Mouse (Mus musculus): ENCODE measurements around the gene Rin1. TPM values are rescaled to one million over a fixed set of nuclear protein-coding genes. Genes with fewer than 3 reads are reported as not detected.
A peak's percentile ranks its signal among the peaks of the same experiment; 100 is the strongest.
"Not testable (repeated sequence)": the region's sequence is repeated elsewhere in the genome, so short reads cannot be mapped to it uniquely, and the experiment has no call there.

Rin1 gene
- polyA plus RNA-seq, 1 experiment from 2014 or later: 39.4 TPM

GRCm38 (mm10) chr19:5072389-5073019, 22.2 kb downstream of the Rin1 start:
- CTCF ChIA-PET: interaction anchor here (1.8 to 4.6 kb wide), 3 partner anchors 18 to 56 kb away, joined by 4 to 32 read pairs (median 12); partner anchors contain the start of gene Rin1
- ATAC-seq: peak; percentile 23
- in situ Hi-C loops (cut with MboI; ENCODE audit: low pct_unique_long_range_greater_than_20kb): loop anchor here (5.0 kb wide), 1 partner anchor 55 kb away; no protein-coding TSS in a partner anchor

GRCm38 (mm10) chr19:5073028-5073427, 22.7 kb downstream of the Rin1 start:
- DNase-seq (ENCODE audit: low read depth, low spot score) (no peak), ATAC-seq (no peak)
- POLR2A ChIA-PET: interaction anchor here (1.2 to 1.4 kb wide), 2 partner anchors 18 to 22 kb away, joined by 4 to 5 read pairs; partner anchors contain the start of gene Rin1
- CTCF ChIA-PET: interaction anchor here (1.8 to 4.6 kb wide), 2 partner anchors 18 to 56 kb away, joined by 4 to 32 read pairs; no protein-coding TSS in a partner anchor
- no peak for TF ChIP-seq CTCF (IDR thresholded peaks at IDR 0.05)
- in situ Hi-C loops (cut with MboI; ENCODE audit: low pct_unique_long_range_greater_than_20kb): loop anchor here (5.0 kb wide), 1 partner anchor 56 kb away; no protein-coding TSS in a partner anchor
- H3K27me3 ChIP-seq: peaks cover 3% of the 10 kb centered on the region

More at GRCm38 (mm10) chr19:5072389-5073019, 22.2 kb downstream of the Rin1 start:
- DNase-seq (ENCODE audit: low read depth, low spot score): no peak
- no peak for TF ChIP-seq CTCF (IDR thresholded peaks at IDR 0.05)
- POLR2A ChIA-PET: interaction anchor here (1.2 kb wide), 1 partner anchor 22 kb away, joined by 4 read pairs; the partner anchor contains the start of gene Rin1
- H3K27me3 ChIP-seq: peaks cover 3% of the 10 kb centered on the region

- peaks cover 3% of the 10 kb centered on the region for H3K27me3 ChIP-seq
- TF ChIP-seq CTCF (IDR thresholded peaks at IDR 0.05): no peak
- no peak for ATAC-seq
- ChIA-PET POLR2A (interaction anchor here (1.4 kb wide), 1 partner anchor 19 kb away, joined by 5 read pairs; no protein-coding TSS in a partner anchor), CTCF (interaction anchor here (2.2 kb wide), 1 partner anchor 23 kb away, joined by 16 read pairs; the partner anchor contains the start of gene Rin1)
- no peak for DNase-seq (ENCODE audit: low read depth, low spot score)
- in situ Hi-C loops (cut with MboI; ENCODE audit: low pct_unique_long_range_greater_than_20kb): loop anchor here (5.0 kb wide), 1 partner anchor 56 kb away; no protein-coding TSS in a partner anchor
Measured at GRCm38 (mm10) chr19:5073518-5073917, 23.2 kb downstream of the Rin1 start.

- ATAC-seq: no peak
- H3K27me3 ChIP-seq: peaks cover 13% of the 10 kb centered on the region
- in situ Hi-C loops (cut with MboI; ENCODE audit: low pct_unique_long_range_greater_than_20kb): no loop called here
- TF ChIP-seq CTCF (IDR thresholded peaks at IDR 0.05): no peak
- ChIA-PET POLR2A (no interaction called here), CTCF (interaction anchor here (0.9 to 2.3 kb wide), 6 partner anchors 10 to 72 kb away, joined by 3 to 22 read pairs (median 4); no protein-coding TSS in a partner anchor)
- DNase-seq (ENCODE audit: low read depth, low spot score): no peak
Measured at GRCm38 (mm10) chr19:5079279-5079678, 29.0 kb downstream of the Rin1 start.

- DNase-seq (ENCODE audit: low read depth, low spot score): no peak
- CTCF ChIA-PET: no interaction called here
- no peak for ATAC-seq
- POLR2A ChIA-PET: no interaction called here
- in situ Hi-C loops (cut with MboI; ENCODE audit: low pct_unique_long_range_greater_than_20kb): no loop called here
- no peak for TF ChIP-seq CTCF (IDR thresholded peaks at IDR 0.05)
- peaks cover 17% of the 10 kb centered on the region for H3K27me3 ChIP-seq
Measured at GRCm38 (mm10) chr19:5082005-5082404, 31.7 kb downstream of the Rin1 start.

DNA sequence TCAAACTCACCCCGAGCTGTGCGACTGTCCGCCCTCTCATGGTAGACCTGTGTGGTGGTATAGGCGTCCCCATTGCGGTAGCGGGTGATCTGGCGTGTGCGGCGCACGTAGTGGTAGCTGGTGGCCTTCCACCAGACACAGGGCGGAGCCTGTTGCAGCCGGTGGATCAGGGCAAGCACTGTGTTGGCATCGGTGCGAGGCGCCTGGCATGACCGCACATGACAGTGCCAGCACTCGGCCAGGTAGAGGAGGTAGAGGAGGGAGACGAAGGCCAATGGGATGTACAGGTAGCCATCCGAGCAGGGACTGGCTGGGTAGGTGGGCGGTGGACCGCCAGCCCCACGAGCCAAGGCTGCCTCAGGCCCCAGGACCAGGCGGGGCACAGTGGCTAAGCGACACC, 32.3 kb downstream of the Rin1 start:
- CTCF ChIA-PET: no interaction called here
- DNase-seq (ENCODE audit: low read depth, low spot score): no peak
- POLR2A ChIA-PET: no interaction called here
- in situ Hi-C loops (cut with MboI; ENCODE audit: low pct_unique_long_range_greater_than_20kb): no loop called here
- no peak for TF ChIP-seq CTCF (IDR thresholded peaks at IDR 0.05)
- no peak for ATAC-seq
- H3K27me3 ChIP-seq: peaks cover 17% of the 10 kb centered on the region

GRCm38 (mm10) chr19:5083961-5084833, 33.9 kb downstream of the Rin1 start:
- peaks cover 17% of the 10 kb centered on the region for H3K27me3 ChIP-seq

GRCm38 (mm10) chr19:5084834-5085144, 34.5 kb downstream of the Rin1 start:
- no peak for TF ChIP-seq CTCF (IDR thresholded peaks at IDR 0.05)
- DNase-seq (ENCODE audit: low read depth, low spot score) (no peak), ATAC-seq (no peak)
- peaks cover 17% of the 10 kb centered on the region for H3K27me3 ChIP-seq
- ChIA-PET POLR2A (no interaction called here), CTCF (no interaction called here)
- in situ Hi-C loops (cut with MboI; ENCODE audit: low pct_unique_long_range_greater_than_20kb): no loop called here

More at GRCm38 (mm10) chr19:5083961-5084833, 33.9 kb downstream of the Rin1 start:
- TF ChIP-seq CTCF (IDR thresholded peaks at IDR 0.05): no peak
- CTCF ChIA-PET: no interaction called here
- POLR2A ChIA-PET: no interaction called here
- DNase-seq (ENCODE audit: low read depth, low spot score) (no peak), ATAC-seq (no peak)
- in situ Hi-C loops (cut with MboI; ENCODE audit: low pct_unique_long_range_greater_than_20kb): no loop called here

DNA sequence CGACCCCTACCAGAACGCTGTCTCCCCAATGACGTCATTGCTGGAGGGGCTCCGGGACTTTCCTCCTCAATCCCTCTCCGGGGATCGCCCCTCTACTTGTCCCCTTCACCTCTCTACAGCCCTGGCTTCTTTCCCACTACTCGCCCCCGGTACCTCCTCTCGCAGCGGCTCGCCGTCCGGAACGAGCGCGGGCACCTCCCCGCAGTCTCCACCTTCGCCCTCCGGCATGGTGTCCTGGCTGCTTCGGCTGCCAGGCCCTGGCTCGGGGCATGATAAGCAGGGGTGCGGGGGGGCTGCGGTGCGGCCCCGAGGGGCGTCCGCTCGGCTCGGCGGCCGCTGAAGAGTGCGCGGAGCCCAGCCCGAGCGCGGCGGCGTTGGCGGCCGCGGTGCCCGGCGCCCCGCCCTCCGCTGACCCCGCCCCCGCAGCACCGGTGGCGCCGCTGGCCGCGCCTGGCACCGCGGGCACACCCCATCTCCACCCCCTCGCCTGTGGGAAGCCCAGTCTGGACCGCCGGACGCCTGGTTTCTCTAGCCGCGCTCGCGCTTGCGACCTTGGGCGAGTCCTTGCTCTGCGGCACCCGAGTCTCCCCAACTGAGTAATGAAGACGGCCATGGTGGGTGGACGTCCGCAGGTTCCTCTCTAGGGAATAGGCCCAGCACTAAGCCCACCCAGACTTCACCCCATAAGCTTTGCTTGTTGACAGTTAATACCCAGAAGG, 35.0 kb downstream of the Rin1 start, which contains the start of gene Tmem151a:
TSS of gene Tmem151a (minus strand) at position 387 of the 719 bp plus-strand sequence.
- no peak for DNase-seq (ENCODE audit: low read depth, low spot score)
- POLR2A ChIA-PET: interaction anchor here (0.7 kb wide), 1 partner anchor 393 kb away, joined by 3 read pairs; no protein-coding TSS in a partner anchor
- peaks cover 17% of the 10 kb centered on the region for H3K27me3 ChIP-seq

DNA sequence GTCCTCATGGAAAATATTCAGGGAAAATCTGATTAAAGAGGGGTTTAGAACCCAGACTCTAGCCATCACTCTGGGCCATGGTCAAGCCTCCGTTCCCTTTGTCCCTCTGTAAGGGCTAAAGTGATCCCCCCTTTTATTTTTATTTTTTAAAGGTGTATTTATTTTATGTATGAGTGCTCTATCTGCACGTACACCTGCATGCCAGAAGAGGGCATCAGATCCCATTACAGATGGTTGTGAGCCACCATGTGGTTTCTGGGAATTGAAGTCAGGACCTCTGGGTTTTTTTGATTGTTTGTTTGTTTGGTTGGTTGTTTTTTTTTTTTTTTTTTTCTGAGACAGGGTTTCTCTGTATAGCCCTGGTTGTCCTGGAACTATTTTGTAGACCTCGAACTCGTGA, 36.3 kb downstream of the Rin1 start:
- H3K27me3 ChIP-seq: peaks cover 17% of the 10 kb centered on the region
- POLR2A ChIA-PET; ATAC-seq; in situ Hi-C loops (cut with MboI; ENCODE audit: low pct_unique_long_range_greater_than_20kb); DNase-seq (ENCODE audit: low read depth, low spot score): not testable (repeated sequence)
- CTCF ChIA-PET: interaction anchor here (1.0 kb wide), 1 partner anchor 65 kb away, joined by 3 read pairs; no protein-coding TSS in a partner anchor

More for the DNA sequence above, 35.0 kb downstream of the Rin1 start, which contains the start of gene Tmem151a:
- in situ Hi-C loops (cut with MboI; ENCODE audit: low pct_unique_long_range_greater_than_20kb): no loop called here
- CTCF ChIA-PET: no interaction called here
- no peak for TF ChIP-seq CTCF (IDR thresholded peaks at IDR 0.05)
- no peak for ATAC-seq
